Mouse (Mus musculus) heart, postnatal 0 days (tissue): ENCODE results near the gene Extl1. TPM values are rescaled to one million over a fixed set of nuclear protein-coding genes. Genes with fewer than 3 reads are reported as not detected.

Experiments used
- ATAC-seq: fragments of 200-750 bp; cut with Nextera tagmentation; 2 replicates; pipeline ENCODE4 v1.8.0; 2017; ENCODE audit warnings: low read depth, moderate number of reproducible peaks, moderate library complexity; ENCODE audit not compliant: insufficient read depth
- DNase-seq: peaks from one replicate; pipeline ENCODE4 v3.0.0-alpha.2; 2016; ENCODE audit warnings: low spot score
- H3K27ac ChIP-seq: fragments of 300-500 bp; sonication (generic); 2 replicates; pipeline ENCODE4 v1.5.1; 2014; ENCODE audit warnings: low read depth, mild to moderate bottlenecking
- H3K27me3 ChIP-seq: fragments of 300-500 bp; sonication (generic); 2 replicates; pipeline ENCODE4 v1.6.1; 2014; ENCODE audit warnings: low read length, mixed read lengths; ENCODE audit not compliant: control insufficient read depth, insufficient read depth
- H3K36me3 ChIP-seq: fragments of 300-500 bp; sonication (generic); replicated peaks from 2 replicates; pipeline ENCODE4 v1.6.1; 2014; ENCODE audit warnings: low read length, mixed read lengths; ENCODE audit not compliant: control insufficient read depth, insufficient read depth
- H3K4me1 ChIP-seq: fragments of 300-500 bp; sonication (generic); 2 replicates; pipeline ENCODE4 v1.6.1; 2014; ENCODE audit warnings: antibody characterized with exemption; ENCODE audit not compliant: control insufficient read depth, insufficient read depth
- H3K4me2 ChIP-seq: fragments of 300-500 bp; sonication (generic); 2 replicates; pipeline ENCODE4 v1.6.1; 2014; ENCODE audit warnings: low read depth, mild to moderate bottlenecking, low read length, moderate library complexity
- H3K4me3 ChIP-seq: fragments of 300-500 bp; sonication (generic); 2 replicates; pipeline ENCODE4 v1.5.1; 2014; ENCODE audit warnings: low read depth, low read length
- H3K9ac ChIP-seq: fragments of 300-500 bp; sonication (generic); replicated peaks from 2 replicates; pipeline ENCODE4 v1.6.1; 2014; ENCODE audit warnings: low read depth, low read length, mixed read lengths
- H3K9me3 ChIP-seq: fragments of 300-500 bp; sonication (generic); replicated peaks from 2 replicates; pipeline ENCODE4 v1.6.1; 2016; ENCODE audit warnings: low read length; ENCODE audit not compliant: control insufficient read depth
- CTCF ChIP-seq: IDR thresholded peaks from 2 replicates; pipeline ENCODE4 v1.5.1; 2016; ENCODE audit warnings: antibody characterized with exemption, control low read depth, low read depth
- EP300 ChIP-seq: IDR thresholded peaks from 2 replicates; pipeline ENCODE4 v1.6.1; 2016; ENCODE audit warnings: antibody characterized with exemption, low read depth
- WGBS: fragments of 180-500 bp; shearing (Covaris S2); extraction: QIAGEN DNeasy Blood & Tissue Kit; methylation state at CpG from one replicate; pipeline ENCODE4 v1.1.7; 2014; 5-methylcytosine and 5-hydroxymethylcytosine counted together
- polyA plus RNA-seq: library from polyadenylated mRNA; unstranded; fragments of >200 nt; fragmentation: Nextera tagmentation; extraction: Ambion mirVana; gene quantifications from 2 replicates; pipeline ENCODE4 v1.2.1, GENCODE M21; 2015
- total RNA-seq: library from RNA; depleted of rRNA; stranded (reverse); fragments of >200 nt; gene quantifications from 2 replicates; pipeline ENCODE4 v1.2.3, GENCODE M21; 2014; ENCODE audit warnings: low replicate concordance

The Extl1 gene
- total and polyA plus RNA-seq, 2 experiments from 2014 or later = 3.1 to 3.4 TPM

GRCm38 (mm10) chr4:134355841-134356452 lies 27.7 kb downstream of the Extl1 start:
- H3K36me3 ChIP-seq = no peaks in the 10 kb centered on the region
- peaks cover 34% of the 10 kb centered on the region for H3K4me1 ChIP-seq
- no peaks in the 10 kb centered on the region for H3K9me3 ChIP-seq
- peak overlapping the region; percentile 85 for H3K27ac ChIP-seq
- TF ChIP-seq EP300 (peak; percentile 88), CTCF (no peak)
- ATAC-seq (peak; percentile 84), DNase-seq (peak; percentile 79)
- H3K4me2 ChIP-seq = peak overlapping the region; percentile 16; the same call in 1 of the 2 replicates
- no peak overlapping the region for H3K9ac ChIP-seq
- no peak overlapping the region for H3K4me3 ChIP-seq
- 30% methylated on average over 16 of the region's 16 CpGs for WGBS
- H3K27me3 ChIP-seq = no peaks in the 10 kb centered on the region

DNA sequence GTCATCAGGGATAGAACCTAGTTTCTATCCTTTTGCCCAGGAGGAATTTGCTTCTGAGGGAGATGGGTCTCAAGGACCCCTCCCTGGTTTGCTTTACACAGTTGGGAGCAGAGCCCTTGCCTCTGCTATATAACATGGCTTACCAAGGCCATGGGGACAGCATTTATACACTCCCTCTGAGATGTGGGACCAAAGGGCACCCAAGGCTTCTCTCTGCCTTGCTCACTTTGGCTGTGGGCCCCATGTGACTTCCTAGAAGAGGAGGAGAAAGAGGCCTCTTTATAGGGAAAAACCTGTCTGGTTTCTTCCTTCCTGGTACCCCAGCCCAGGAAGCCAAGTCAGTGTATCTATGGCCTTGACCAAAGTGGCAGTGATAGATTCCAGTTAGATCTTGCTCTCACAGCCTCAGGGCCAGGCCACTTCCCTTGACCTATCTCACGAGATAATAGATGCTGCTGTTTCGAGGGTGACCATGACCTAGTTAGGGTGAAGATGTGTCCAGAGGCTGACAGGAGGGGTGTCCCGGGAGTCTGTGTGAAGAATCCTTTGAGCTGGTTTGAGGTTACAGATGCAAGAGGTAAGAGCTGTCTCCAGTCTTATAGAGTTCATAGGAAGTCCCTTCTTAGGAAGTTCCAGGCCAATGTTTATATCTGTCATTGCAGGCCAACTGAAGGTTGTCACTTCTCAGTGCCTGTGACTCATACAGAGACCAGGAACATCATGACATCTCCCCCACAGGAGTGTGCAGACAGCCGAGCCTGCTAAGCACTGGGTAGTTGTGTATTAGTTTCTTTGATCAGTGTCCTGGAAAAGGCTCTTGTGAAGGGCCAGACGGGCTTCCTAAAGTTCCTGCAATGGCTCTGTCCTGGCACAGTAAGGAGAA lies 29.9 kb downstream of the Extl1 start:
- WGBS = 55% methylated on average over 5 of the region's 5 CpGs
- Histone ChIP-seq H3K9me3 (no peaks in the 10 kb centered on the region), H3K27me3 (no peaks in the 10 kb centered on the region), H3K36me3 (no peaks in the 10 kb centered on the region), H3K4me3 (no peak overlapping the region), H3K9ac (no peak overlapping the region), H3K27ac (no peak overlapping the region), H3K4me2 (no peak overlapping the region), H3K4me1 (peaks cover 34% of the 10 kb centered on the region)
- no peak for TF ChIP-seq CTCF
- no peak for TF ChIP-seq EP300
- ATAC-seq (no peak), DNase-seq (no peak)

- no peaks in the 10 kb centered on the region for H3K9me3 ChIP-seq
- no peak for TF ChIP-seq EP300
- TF ChIP-seq CTCF = no peak
- no peak for ATAC-seq
- H3K27me3 ChIP-seq = no peaks in the 10 kb centered on the region
- H3K4me3 ChIP-seq = no peak overlapping the region
- no peak overlapping the region for H3K9ac ChIP-seq
- H3K27ac ChIP-seq = no peak overlapping the region
- H3K4me2 ChIP-seq = no peak overlapping the region
- no peak for DNase-seq
- H3K36me3 ChIP-seq = no peaks in the 10 kb centered on the region
- 90% methylated on average over 7 of the region's 7 CpGs for WGBS
- peaks cover 34% of the 10 kb centered on the region for H3K4me1 ChIP-seq
Measured at GRCm38 (mm10) chr4:134352929-134353328, 30.7 kb downstream of the Extl1 start.

GRCm38 (mm10) chr4:134352261-134352707 lies 31.4 kb downstream of the Extl1 start:
- TF ChIP-seq EP300 (no peak), CTCF (no peak)
- H3K4me1 ChIP-seq = peaks cover 34% of the 10 kb centered on the region
- no peak overlapping the region for H3K4me3 ChIP-seq
- ATAC-seq (no peak), DNase-seq (no peak)
- no peaks in the 10 kb centered on the region for H3K36me3 ChIP-seq
- H3K4me2 ChIP-seq = no peak overlapping the region
- 73% methylated on average over 12 of the region's 12 CpGs for WGBS
- H3K27ac ChIP-seq = no peak overlapping the region
- no peak overlapping the region for H3K9ac ChIP-seq
- H3K27me3 ChIP-seq = no peaks in the 10 kb centered on the region
- no peaks in the 10 kb centered on the region for H3K9me3 ChIP-seq

DNA sequence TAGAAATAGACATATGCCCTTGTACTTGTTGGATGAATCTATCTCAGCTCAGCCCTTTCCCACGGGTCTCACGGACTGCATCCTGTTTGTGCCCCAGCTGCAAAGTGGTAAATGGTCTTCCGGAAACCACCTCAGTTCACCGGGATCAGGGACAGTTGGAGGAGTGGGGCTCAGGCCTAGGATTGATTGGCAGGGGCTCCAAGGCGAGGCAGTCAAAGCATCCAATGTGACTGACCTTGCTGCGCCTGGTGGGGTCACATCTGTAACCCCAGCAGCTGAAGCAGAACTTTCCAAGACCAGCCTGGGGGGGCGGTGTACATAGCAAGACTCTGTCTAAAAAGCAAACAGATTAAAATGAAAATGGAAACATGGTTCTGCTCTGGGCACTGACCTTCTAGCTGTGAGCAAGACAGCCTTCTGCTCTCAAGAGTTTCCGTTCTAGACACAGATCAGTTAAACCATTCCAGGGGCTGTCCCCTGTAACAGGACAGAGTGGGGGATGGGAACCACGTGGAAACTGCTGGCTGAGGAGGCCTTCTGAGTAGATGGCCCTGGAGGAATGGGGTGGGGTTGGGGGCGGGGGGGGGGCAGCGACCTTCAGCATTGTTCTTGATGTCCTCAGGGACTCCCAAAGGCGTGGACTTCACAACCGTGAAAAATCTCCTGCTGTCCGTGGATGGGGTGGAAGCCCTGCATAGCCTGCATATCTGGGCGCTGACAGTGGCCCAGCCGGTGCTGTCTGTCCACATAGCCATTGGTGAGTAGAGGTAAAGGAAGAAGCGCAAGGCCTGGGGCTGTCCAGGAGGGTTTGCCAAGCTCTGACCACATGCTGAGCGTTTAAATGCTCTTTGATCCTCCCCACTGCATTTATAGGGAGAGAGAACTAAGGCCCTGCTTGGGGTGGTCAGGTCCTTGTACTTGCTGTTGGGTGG lies 32.1 kb downstream of the Extl1 start:
- Histone ChIP-seq H3K27ac (no peak overlapping the region), H3K36me3 (no peaks in the 10 kb centered on the region), H3K4me1 (peaks cover 33% of the 10 kb centered on the region), H3K4me2 (no peak overlapping the region), H3K9ac (no peak overlapping the region), H3K27me3 (no peaks in the 10 kb centered on the region), H3K4me3 (no peak overlapping the region), H3K9me3 (no peaks in the 10 kb centered on the region)
- ATAC-seq (no peak), DNase-seq (peak; percentile 65)
- WGBS = 39% methylated on average over 18 of the region's 18 CpGs
- TF ChIP-seq CTCF = no peak
- TF ChIP-seq EP300 = no peak
